Mouse (Mus musculus): ENCODE data around the gene Hbs1l. TPM values are rescaled to one million over a fixed set of nuclear protein-coding genes. Genes with fewer than 3 reads are reported as not detected.

Hbs1l gene
- 104 and 112 TPM in 2 replicates for polyA plus RNA-seq (2015; fragmentation: Nextera tagmentation; extraction: Ambion mirVana)

DNA sequence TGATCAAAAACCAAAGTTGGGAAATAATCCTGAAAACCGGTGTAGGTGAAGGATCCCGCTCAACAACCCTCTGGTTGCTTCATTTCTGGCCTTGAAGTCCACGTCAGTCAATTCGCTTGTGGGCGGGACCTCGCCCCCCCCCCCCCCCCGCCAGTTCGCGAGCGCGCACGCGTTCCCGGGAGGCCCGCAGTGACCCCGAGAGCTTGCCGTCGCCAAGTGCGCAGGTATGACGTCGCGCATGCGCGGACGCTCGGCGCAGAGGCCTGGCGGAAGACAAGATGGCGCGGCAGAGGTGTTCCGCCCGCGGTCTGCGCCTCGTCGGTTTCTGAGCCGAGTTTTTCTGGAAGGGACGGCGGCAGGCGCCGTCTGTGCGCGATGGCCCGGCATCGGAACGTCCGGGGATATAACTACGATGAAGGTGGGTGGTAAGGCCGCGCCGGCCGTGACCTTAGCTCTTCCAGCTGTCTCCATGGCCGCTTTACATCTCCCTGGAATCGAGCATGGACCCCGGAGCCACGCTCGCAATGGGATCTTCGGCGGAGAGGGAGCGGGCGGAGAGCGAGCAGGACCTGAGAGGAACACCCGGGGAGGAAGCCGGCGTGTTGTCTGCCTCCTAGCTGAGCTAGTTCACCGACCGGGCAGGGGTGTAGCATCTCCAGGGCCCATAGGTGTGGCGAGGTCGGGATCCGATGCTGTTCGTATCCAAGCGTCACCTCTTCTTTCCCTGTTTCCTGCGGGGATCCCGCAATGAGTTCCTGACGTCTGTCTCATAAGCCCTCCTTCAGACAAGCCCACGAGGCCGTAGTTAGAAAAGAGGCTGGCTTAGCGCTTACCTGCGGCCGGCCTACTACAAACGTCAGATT is at the start of gene Hbs1l:
Gene Hbs1l, plus strand, starts transcription at position 221 of the 863 bp plus-strand sequence.
- H3K27ac ChIP-seq, result peak within 1 kb of the TSS; percentile 73
- ATAC-seq, result peak; percentile 98
- peak within 1 kb of the TSS; percentile 83 for H3K4me2 ChIP-seq (replicated peaks)
- no peaks in the 10 kb centered on the region for H3K27me3 ChIP-seq
- peak within 1 kb of the TSS; percentile 93 for H3K9ac ChIP-seq (replicated peaks)
- WGBS, result under 1% methylated on average over 76 of the region's 81 CpGs
- peaks cover 23% of the 10 kb centered on the region for H3K4me1 ChIP-seq (replicated peaks)
- H3K9me3 ChIP-seq, result no peaks in the 10 kb centered on the region
- peaks cover 14% of the 10 kb centered on the region for H3K36me3 ChIP-seq
- peak within 1 kb of the TSS; percentile 99 for H3K4me3 ChIP-seq (replicated peaks)

DNA sequence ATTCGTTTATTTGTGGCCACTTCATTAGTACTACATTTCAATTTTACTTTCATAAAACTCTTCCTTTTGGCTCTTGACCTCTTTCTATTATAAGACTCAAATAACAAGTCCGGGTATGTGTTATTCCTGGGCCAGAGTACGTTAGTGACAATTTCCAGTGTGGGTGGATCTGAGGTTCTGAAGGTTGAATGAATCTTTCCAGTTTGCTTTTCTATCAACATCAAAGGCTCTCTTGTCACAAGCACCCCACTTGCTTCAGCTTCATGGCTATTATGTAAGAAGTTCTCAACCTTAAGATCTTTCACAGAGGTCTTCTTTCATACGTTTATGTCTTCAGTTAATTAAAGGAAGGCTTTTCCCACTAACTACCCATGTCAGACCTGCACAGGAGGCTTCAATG is 47.2 kb upstream of the Hbs1l start:
- 78% methylated on average over 4 of the region's 4 CpGs for WGBS
- Histone ChIP-seq H3K27ac (no peak overlapping the region), H3K27me3 (no peaks in the 10 kb centered on the region), H3K9me3 (no peaks in the 10 kb centered on the region), H3K4me1 (replicated peaks) (no peaks in the 10 kb centered on the region), H3K36me3 (no peaks in the 10 kb centered on the region), H3K9ac (replicated peaks) (no peak overlapping the region), H3K4me2 (replicated peaks) (no peak overlapping the region), H3K4me3 (replicated peaks) (no peak overlapping the region)
- ATAC-seq, result no peak

DNA sequence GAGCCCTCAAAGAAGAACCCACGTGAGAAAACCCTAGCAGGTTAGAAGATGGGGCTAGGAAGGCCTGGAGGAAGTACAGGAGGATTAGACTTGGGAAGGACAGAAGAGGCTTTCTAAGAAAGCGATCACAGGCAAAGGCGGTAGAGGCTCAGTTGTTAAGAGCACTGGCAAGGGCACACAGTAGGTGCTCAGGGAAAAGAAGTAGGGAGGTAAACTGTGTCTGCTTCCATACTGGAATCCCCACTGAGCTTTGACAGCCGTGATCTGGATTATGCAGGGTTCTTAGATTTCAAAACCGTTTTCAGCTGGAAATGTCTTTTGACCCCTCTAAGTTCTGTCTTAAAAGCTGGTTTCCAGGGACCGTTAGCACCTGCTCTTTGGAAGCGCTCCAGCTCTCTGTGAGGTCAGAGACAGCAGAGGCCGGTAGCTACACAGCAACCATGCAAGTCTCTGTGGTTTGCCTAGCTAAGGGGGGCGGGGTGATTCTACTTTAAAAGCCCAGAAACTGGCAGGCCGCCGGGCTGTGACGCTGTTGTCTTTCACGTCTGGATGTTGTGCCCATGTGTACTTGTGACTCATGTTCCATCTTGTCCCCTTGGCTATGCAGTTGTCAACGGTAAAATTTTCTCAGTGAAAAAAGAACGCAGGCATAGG is 43.8 kb upstream of the Hbs1l start:
- Histone ChIP-seq H3K9ac (replicated peaks) (no peak overlapping the region), H3K4me3 (replicated peaks) (no peak overlapping the region), H3K36me3 (no peaks in the 10 kb centered on the region), H3K4me1 (replicated peaks) (no peaks in the 10 kb centered on the region), H3K9me3 (no peaks in the 10 kb centered on the region), H3K27ac (no peak overlapping the region), H3K4me2 (replicated peaks) (no peak overlapping the region), H3K27me3 (no peaks in the 10 kb centered on the region)
- WGBS, result 53% methylated on average over 15 of the region's 15 CpGs
- ATAC-seq, result no peak

DNA sequence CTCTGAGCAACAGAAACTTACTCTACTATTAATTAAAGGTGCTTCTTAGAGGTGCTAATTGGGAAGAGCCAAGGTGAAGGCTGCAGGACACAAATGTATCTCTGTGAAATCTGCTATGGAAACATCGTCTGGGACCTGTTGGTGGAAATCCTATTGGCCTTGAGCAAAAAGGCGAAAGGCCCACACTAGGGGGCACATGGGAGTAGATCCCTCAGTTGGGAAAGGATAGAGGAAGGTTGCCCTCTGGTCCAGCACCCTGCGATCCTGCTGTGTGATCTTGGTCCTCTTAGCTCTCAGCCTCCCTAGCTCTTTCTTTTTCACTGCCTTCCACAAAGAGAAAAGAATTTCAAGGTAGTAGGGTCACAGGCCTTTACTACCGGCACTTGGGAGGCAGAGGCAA is 43.0 kb upstream of the Hbs1l start:
- H3K9ac ChIP-seq (replicated peaks), result no peak overlapping the region
- H3K27ac ChIP-seq, result no peak overlapping the region
- H3K36me3 ChIP-seq, result no peaks in the 10 kb centered on the region
- no peaks in the 10 kb centered on the region for H3K27me3 ChIP-seq
- whole genome bisulfite sequencing, result 90% methylated on average over 4 of the region's 4 CpGs
- no peaks in the 10 kb centered on the region for H3K4me1 ChIP-seq (replicated peaks)
- H3K4me2 ChIP-seq (replicated peaks), result no peak overlapping the region
- no peak for ATAC-seq
- H3K9me3 ChIP-seq, result no peaks in the 10 kb centered on the region
- no peak overlapping the region for H3K4me3 ChIP-seq (replicated peaks)

DNA sequence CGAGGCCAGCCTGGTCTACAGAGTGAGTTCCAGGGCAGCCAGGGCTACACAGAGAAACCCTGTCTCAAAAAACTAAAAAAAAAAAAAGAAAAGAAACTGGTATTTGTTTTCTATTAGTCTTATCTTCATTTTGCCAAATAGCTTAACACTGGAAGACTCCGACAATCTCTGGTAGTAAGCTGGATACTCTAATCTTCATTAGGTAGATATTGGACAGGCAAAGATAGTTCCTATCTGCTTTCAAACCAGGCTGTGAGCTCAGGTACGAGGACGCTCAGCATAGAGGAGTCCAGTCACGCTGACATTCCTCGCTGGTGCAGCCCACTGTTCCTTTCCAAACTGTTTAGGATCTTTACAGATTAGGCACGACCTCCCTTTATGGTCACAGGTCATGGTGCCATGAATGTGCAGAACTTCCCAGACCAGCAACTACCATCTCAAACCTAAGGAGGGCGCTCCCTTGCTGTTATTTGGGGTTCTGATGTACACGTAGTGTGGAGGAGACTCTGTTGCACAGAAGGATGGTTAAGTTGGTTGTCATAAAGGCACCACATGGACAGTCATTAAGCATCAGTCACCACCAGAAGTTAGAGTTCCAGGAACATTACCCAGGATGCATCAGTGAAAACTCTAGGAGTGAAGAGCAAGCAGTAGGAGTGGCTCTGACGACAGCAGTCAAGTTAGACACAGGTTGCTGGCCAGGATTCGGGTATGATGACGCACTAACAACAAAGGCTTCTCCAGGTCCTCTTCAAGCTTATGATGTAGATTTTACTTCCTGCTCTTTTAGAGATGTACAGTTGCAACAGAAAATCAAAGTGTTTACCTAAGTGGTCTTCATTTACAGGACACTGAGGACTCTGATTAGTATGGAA is 41.3 kb upstream of the Hbs1l start:
- ATAC-seq, result no peak
- H3K4me3 ChIP-seq (replicated peaks), result no peak overlapping the region
- H3K4me1 ChIP-seq (replicated peaks), result no peaks in the 10 kb centered on the region

DNA sequence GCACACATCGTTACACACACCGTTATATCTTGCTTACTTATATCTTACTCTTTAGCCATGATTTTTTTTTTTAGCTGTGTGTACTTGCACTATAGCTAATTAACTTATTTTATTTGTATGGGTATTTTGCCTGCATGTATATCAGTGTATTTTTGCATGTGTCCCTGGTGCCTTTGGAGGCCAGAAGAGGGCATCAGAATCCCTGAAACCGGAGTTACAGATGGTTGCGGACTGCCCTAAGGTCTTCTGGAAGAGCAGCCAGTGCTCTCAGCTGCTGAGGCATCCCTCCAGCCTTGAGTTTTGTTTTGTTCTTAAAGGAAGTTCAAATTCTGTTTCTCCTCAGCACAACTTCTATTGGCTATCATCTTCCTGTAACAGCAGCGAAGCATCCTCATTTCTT is 38.5 kb upstream of the Hbs1l start:
- Histone ChIP-seq H3K4me2 (replicated peaks) (no peak overlapping the region), H3K4me3 (replicated peaks) (no peak overlapping the region), H3K9ac (replicated peaks) (no peak overlapping the region), H3K36me3 (no peaks in the 10 kb centered on the region), H3K9me3 (no peaks in the 10 kb centered on the region), H3K4me1 (replicated peaks) (no peaks in the 10 kb centered on the region), H3K27me3 (no peaks in the 10 kb centered on the region), H3K27ac (no peak overlapping the region)
- no peak for ATAC-seq
- WGBS, result 69% methylated on average over 5 of the region's 5 CpGs

More for the DNA sequence above, 41.3 kb upstream of the Hbs1l start:
- no peaks in the 10 kb centered on the region for H3K27me3 ChIP-seq
- no peak overlapping the region for H3K4me2 ChIP-seq (replicated peaks)
- no peaks in the 10 kb centered on the region for H3K36me3 ChIP-seq
- 88% methylated on average over 12 of the region's 12 CpGs for WGBS
- no peak overlapping the region for H3K27ac ChIP-seq
- no peaks in the 10 kb centered on the region for H3K9me3 ChIP-seq
- no peak overlapping the region for H3K9ac ChIP-seq (replicated peaks)

DNA sequence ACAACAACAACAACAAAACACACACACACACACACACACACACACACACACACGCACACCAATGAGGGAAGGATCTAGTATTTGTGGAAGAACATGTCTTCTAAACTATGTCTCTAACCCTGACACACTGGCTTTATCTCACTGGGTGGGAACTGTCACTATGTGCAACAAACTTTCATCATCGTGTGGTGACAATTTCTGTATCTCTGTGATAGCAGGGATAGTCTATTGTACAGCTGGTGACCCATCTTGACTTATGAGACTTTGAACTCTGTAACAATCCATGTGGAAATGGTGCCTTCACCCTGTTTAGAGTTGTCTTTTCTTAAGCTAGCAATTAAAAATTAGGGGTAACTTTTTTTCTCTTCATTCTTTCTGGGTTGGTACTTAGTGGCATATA is 36.1 kb upstream of the Hbs1l start:
- WGBS, result 74% methylated on average over 2 of the region's 2 CpGs
- no peak for ATAC-seq

DNA sequence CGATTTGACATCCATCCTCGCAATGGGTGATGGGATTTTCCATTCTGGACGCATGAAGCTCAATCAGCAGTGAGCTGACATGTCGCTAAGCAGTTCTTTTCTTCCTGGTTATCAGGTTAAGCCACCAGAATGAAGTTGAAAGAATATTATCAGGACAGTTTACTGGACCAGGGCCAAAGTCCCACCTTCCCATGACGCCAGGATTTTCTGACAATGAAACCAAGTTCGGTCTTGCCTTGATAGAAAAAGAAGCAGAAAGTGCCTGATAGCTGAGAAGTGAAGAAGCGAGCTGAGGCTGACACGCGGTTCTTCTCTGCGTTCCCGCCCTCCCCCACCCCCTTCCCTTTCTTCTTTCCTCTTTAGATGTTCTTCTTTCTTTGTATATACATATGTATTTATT is 30.6 kb upstream of the Hbs1l start:
- ATAC-seq, result no peak
- no peaks in the 10 kb centered on the region for H3K36me3 ChIP-seq

More for the DNA sequence above, 36.1 kb upstream of the Hbs1l start:
- H3K4me3 ChIP-seq (replicated peaks), result no peak overlapping the region
- no peaks in the 10 kb centered on the region for H3K9me3 ChIP-seq
- no peak overlapping the region for H3K4me2 ChIP-seq (replicated peaks)
- H3K9ac ChIP-seq (replicated peaks), result no peak overlapping the region
- H3K27ac ChIP-seq, result no peak overlapping the region
- no peaks in the 10 kb centered on the region for H3K27me3 ChIP-seq
- H3K4me1 ChIP-seq (replicated peaks), result no peaks in the 10 kb centered on the region
- H3K36me3 ChIP-seq, result no peaks in the 10 kb centered on the region

DNA sequence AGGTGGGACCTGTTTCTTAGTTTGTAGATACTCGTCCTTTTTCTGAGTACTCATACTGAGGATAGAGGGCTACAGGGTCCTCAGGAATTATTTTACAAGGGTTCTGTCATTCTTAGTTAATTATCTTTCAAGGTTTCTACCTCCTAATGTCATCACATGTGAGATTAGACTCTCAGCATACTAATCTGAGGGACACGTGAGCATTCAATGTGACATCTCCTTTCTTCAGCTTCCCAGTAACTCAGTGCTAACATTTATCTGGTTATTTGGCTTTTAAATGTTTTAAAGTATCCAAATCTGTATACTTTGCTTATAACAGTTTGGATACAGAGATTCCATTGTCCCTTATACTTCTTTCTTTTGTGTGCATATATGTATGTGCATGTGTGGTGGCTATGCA is 28.3 kb upstream of the Hbs1l start:
- WGBS, result 92% methylated on average over 2 of the region's 2 CpGs
- no peak overlapping the region for H3K9ac ChIP-seq (replicated peaks)

More for the DNA sequence above, 30.6 kb upstream of the Hbs1l start:
- Histone ChIP-seq H3K9me3 (no peaks in the 10 kb centered on the region), H3K27ac (no peak overlapping the region), H3K4me3 (replicated peaks) (no peak overlapping the region), H3K4me2 (replicated peaks) (no peak overlapping the region), H3K4me1 (replicated peaks) (no peaks in the 10 kb centered on the region), H3K9ac (replicated peaks) (no peak overlapping the region), H3K27me3 (no peaks in the 10 kb centered on the region)
- WGBS, result 60% methylated on average over 11 of the region's 11 CpGs

DNA sequence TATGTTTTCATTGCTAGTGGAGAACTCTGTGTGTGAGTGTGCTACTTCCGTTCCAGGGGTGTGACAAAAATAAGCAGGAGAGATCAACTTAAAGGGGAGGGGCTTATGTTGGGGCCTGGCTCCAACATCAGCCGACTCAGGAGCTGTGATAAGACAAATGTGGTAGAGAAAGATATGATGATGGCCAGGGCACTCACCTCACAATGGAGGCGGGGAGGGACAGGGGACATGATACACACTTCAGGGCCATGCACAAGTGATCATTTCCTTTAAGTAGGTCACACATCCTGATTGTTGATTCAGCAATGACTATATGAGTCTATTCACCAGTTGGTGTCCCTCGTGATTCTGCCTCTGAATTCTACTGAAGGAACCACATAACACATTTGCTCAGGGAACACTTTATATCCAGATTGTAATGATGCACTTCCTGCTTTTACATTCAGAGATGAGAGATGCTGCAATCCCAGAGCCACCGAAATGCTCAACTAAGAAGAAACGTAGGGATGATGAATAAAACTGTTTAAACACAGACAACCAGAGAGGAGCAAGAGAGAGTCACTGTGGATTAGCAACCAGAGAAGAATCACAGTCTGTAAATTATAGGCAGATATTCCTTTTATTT is 26.9 kb upstream of the Hbs1l start:
- Histone ChIP-seq H3K9me3 (no peaks in the 10 kb centered on the region), H3K36me3 (no peaks in the 10 kb centered on the region), H3K4me3 (replicated peaks) (no peak overlapping the region), H3K4me2 (replicated peaks) (no peak overlapping the region), H3K27me3 (no peaks in the 10 kb centered on the region), H3K4me1 (replicated peaks) (no peaks in the 10 kb centered on the region), H3K9ac (replicated peaks) (no peak overlapping the region), H3K27ac (no peak overlapping the region)
- WGBS, result 84% methylated on average over 6 of the region's 6 CpGs
- ATAC-seq, result no peak

More for the DNA sequence above, 28.3 kb upstream of the Hbs1l start:
- no peak overlapping the region for H3K4me3 ChIP-seq (replicated peaks)
- H3K9me3 ChIP-seq, result no peaks in the 10 kb centered on the region
- no peak overlapping the region for H3K4me2 ChIP-seq (replicated peaks)
- no peaks in the 10 kb centered on the region for H3K36me3 ChIP-seq
- no peaks in the 10 kb centered on the region for H3K27me3 ChIP-seq
- H3K27ac ChIP-seq, result no peak overlapping the region
- no peaks in the 10 kb centered on the region for H3K4me1 ChIP-seq (replicated peaks)
- ATAC-seq, result no peak

DNA sequence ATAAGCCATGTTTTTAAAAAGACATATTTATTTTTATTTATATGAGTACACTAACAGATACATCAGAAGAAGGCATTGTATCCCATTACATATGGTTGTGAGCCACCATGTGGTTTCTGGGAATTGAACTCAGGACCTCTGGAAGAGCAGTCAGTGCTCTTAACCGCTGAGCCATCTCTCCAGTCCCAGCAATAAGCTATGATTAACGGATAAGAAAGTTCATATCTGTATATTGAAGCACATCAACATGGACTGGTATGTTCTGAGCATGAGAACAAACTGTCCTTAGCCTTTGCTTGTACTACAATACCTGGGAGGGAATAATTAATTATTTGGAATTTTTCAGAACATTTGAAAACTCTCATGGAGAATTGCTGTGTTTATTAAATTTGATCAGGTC is 25.9 kb upstream of the Hbs1l start:
- WGBS, result 89% methylated on average over 2 of the region's 2 CpGs
- H3K27me3 ChIP-seq, result no peaks in the 10 kb centered on the region

More for the DNA sequence above, 25.9 kb upstream of the Hbs1l start:
- no peak for ATAC-seq
- Histone ChIP-seq H3K4me1 (replicated peaks) (no peaks in the 10 kb centered on the region), H3K9ac (replicated peaks) (no peak overlapping the region), H3K36me3 (no peaks in the 10 kb centered on the region), H3K27ac (no peak overlapping the region), H3K4me3 (replicated peaks) (no peak overlapping the region), H3K4me2 (replicated peaks) (no peak overlapping the region), H3K9me3 (no peaks in the 10 kb centered on the region)
